Mouse (Mus musculus): Measurements from ENCODE around the gene Sorbs1. TPM values are rescaled to one million over a fixed set of nuclear protein-coding genes. Genes with fewer than 3 reads are reported as not detected.

Sorbs1 gene
- polyA plus RNA-seq, 1 experiment = 84.4 TPM

DNA sequence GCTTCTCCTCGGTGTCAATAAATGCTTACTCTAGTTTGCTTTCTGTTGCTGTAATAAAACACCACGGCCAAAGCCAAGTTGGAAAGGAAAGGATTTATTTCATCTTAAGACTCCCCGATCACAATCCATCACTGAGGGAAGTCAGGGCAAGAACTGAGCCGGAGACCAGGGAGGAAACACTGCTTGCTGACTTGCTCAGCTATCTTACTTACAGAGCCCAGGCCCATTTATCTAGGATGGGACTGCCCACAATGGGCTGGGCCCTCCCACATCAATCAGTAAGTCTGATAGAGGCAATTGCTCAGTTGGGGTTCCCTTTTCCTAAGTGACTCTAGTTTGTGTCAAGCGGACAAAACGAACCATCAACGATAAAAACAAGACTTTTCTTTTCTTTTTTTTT is 29.2 kb upstream of the Sorbs1 start:
- Histone ChIP-seq H3K36me3 (ENCODE audit: control insufficient read depth, insufficient read depth, low read length, poor library complexity, severe bottlenecking) (no peaks in the 10 kb centered on the region), H3K27me3 (ENCODE audit: control insufficient read depth, insufficient read depth, low read length, poor library complexity, severe bottlenecking) (no peaks in the 10 kb centered on the region), H3K4me1 (ENCODE audit: control insufficient read depth, insufficient read depth, low read length) (no peaks in the 10 kb centered on the region), H3K9me3 (replicated peaks; ENCODE audit: control insufficient read depth, insufficient read depth, low read length, poor library complexity, severe bottlenecking) (no peaks in the 10 kb centered on the region), H3K9ac (ENCODE audit: low read depth, poor library complexity, severe bottlenecking) (no peak overlapping the region), H3K4me3 (ENCODE audit: low read depth, low read length) (no peak overlapping the region), H3K27ac (ENCODE audit: insufficient read depth, low read length) (no peak overlapping the region)
- TF ChIP-seq POLR2A (IDR thresholded peaks at IDR 0.05; ENCODE audit: insufficient read depth, low read length) (no peak), CTCF (IDR thresholded peaks at IDR 0.05; ENCODE audit: low read depth, low read length) (no peak), EP300 (IDR thresholded peaks at IDR 0.05; ENCODE audit: insufficient read depth, low read depth, low read length) (no peak)

DNA sequence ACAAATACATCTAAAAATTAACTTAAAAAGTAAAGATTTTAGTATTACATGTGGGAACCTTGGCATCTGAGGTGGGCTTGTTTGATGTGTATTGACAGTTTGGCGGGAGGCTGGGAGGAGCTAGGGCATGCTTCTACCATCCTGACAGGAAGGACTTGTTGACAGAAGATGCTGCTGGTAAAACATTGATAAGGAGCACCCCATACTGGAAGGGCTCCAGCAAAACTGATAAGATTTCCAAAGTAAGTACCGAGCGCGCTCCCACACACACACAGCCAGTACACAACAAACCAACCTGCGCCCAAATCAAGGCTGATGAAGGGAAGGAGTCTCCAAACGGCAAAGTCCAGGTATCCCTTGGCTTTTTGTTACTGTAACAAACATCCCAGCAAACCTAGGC is 22.9 kb upstream of the Sorbs1 start:
- Histone ChIP-seq H3K27ac (ENCODE audit: insufficient read depth, low read length) (no peak overlapping the region), H3K27me3 (ENCODE audit: control insufficient read depth, insufficient read depth, low read length, poor library complexity, severe bottlenecking) (no peaks in the 10 kb centered on the region), H3K36me3 (ENCODE audit: control insufficient read depth, insufficient read depth, low read length, poor library complexity, severe bottlenecking) (no peaks in the 10 kb centered on the region), H3K9ac (ENCODE audit: low read depth, poor library complexity, severe bottlenecking) (no peak overlapping the region), H3K9me3 (replicated peaks; ENCODE audit: control insufficient read depth, insufficient read depth, low read length, poor library complexity, severe bottlenecking) (no peaks in the 10 kb centered on the region), H3K4me1 (ENCODE audit: control insufficient read depth, insufficient read depth, low read length) (no peaks in the 10 kb centered on the region), H3K4me3 (ENCODE audit: low read depth, low read length) (no peak overlapping the region)
- no peak for TF ChIP-seq EP300 (IDR thresholded peaks at IDR 0.05; ENCODE audit: insufficient read depth, low read depth, low read length)
- TF ChIP-seq POLR2A (IDR thresholded peaks at IDR 0.05; ENCODE audit: insufficient read depth, low read length) = no peak
- TF ChIP-seq CTCF (IDR thresholded peaks at IDR 0.05; ENCODE audit: low read depth, low read length) = no peak

DNA sequence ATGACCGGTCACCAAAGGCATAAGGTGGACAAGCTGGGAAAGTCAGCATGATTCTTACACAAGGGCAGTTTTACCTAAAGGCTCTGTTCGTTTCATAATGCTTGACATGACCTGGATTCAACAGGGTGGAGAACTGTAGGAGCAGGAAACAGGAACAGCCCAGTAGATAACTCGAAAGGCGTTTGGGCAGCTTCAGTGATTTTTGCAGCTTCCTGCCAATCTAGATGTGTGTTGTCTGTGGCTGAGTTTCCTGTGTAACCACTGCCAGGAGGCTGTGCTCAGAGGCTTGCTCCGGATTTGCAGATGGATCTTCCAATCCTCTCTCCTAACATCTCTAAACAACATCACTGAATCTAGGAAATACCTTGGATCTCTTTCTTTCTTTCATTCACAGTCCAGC is 18.9 kb upstream of the Sorbs1 start:
- Histone ChIP-seq H3K4me3 (ENCODE audit: low read depth, low read length) (no peak overlapping the region), H3K9ac (ENCODE audit: low read depth, poor library complexity, severe bottlenecking) (no peak overlapping the region), H3K27me3 (ENCODE audit: control insufficient read depth, insufficient read depth, low read length, poor library complexity, severe bottlenecking) (no peaks in the 10 kb centered on the region), H3K27ac (ENCODE audit: insufficient read depth, low read length) (no peak overlapping the region), H3K36me3 (ENCODE audit: control insufficient read depth, insufficient read depth, low read length, poor library complexity, severe bottlenecking) (no peaks in the 10 kb centered on the region), H3K9me3 (replicated peaks; ENCODE audit: control insufficient read depth, insufficient read depth, low read length, poor library complexity, severe bottlenecking) (no peaks in the 10 kb centered on the region), H3K4me1 (ENCODE audit: control insufficient read depth, insufficient read depth, low read length) (no peaks in the 10 kb centered on the region)
- no peak for TF ChIP-seq CTCF (IDR thresholded peaks at IDR 0.05; ENCODE audit: low read depth, low read length)
- TF ChIP-seq POLR2A (IDR thresholded peaks at IDR 0.05; ENCODE audit: insufficient read depth, low read length) = no peak
- no peak for TF ChIP-seq EP300 (IDR thresholded peaks at IDR 0.05; ENCODE audit: insufficient read depth, low read depth, low read length)

- no peak overlapping the region for H3K27ac ChIP-seq (ENCODE audit: insufficient read depth, low read length)
- no peaks in the 10 kb centered on the region for H3K4me1 ChIP-seq (ENCODE audit: control insufficient read depth, insufficient read depth, low read length)
- H3K36me3 ChIP-seq (ENCODE audit: control insufficient read depth, insufficient read depth, low read length, poor library complexity, severe bottlenecking) = no peaks in the 10 kb centered on the region
- H3K27me3 ChIP-seq (ENCODE audit: control insufficient read depth, insufficient read depth, low read length, poor library complexity, severe bottlenecking) = no peaks in the 10 kb centered on the region
- H3K4me3 ChIP-seq (ENCODE audit: low read depth, low read length) = no peak overlapping the region
- TF ChIP-seq EP300 (IDR thresholded peaks at IDR 0.05; ENCODE audit: insufficient read depth, low read depth, low read length) (no peak), POLR2A (IDR thresholded peaks at IDR 0.05; ENCODE audit: insufficient read depth, low read length) (no peak), CTCF (IDR thresholded peaks at IDR 0.05; ENCODE audit: low read depth, low read length) (no peak)
- no peaks in the 10 kb centered on the region for H3K9me3 ChIP-seq (replicated peaks; ENCODE audit: control insufficient read depth, insufficient read depth, low read length, poor library complexity, severe bottlenecking)
- H3K9ac ChIP-seq (ENCODE audit: low read depth, poor library complexity, severe bottlenecking) = no peak overlapping the region
Measured at GRCm38 (mm10) chr19:40530323-40530722, 16.7 kb upstream of the Sorbs1 start.

DNA sequence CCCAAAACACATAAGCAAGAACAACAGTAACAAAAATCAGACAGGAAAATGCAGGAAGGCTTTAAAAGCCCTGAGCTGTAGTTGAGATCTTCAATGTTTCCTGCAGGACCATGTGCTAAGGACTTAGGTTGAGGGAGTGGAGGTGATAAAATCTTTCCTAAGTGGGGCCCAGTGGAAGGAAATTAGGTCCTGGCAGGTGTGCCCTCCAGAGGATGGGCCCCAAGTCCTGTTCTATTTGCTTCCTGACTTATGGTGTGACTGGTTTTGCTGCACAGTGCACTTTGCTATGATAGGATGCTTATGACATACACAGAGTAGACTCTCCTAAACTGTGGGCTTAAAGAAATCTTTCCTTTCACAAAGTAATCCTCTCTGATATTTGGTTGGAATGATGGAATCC is 14.7 kb upstream of the Sorbs1 start:
- no peak for TF ChIP-seq POLR2A (IDR thresholded peaks at IDR 0.05; ENCODE audit: insufficient read depth, low read length)
- TF ChIP-seq EP300 (IDR thresholded peaks at IDR 0.05; ENCODE audit: insufficient read depth, low read depth, low read length) = no peak
- TF ChIP-seq CTCF (IDR thresholded peaks at IDR 0.05; ENCODE audit: low read depth, low read length) = no peak
- Histone ChIP-seq H3K9ac (ENCODE audit: low read depth, poor library complexity, severe bottlenecking) (no peak overlapping the region), H3K27me3 (ENCODE audit: control insufficient read depth, insufficient read depth, low read length, poor library complexity, severe bottlenecking) (no peaks in the 10 kb centered on the region), H3K36me3 (ENCODE audit: control insufficient read depth, insufficient read depth, low read length, poor library complexity, severe bottlenecking) (no peaks in the 10 kb centered on the region), H3K27ac (ENCODE audit: insufficient read depth, low read length) (no peak overlapping the region), H3K4me3 (ENCODE audit: low read depth, low read length) (no peak overlapping the region), H3K4me1 (ENCODE audit: control insufficient read depth, insufficient read depth, low read length) (no peaks in the 10 kb centered on the region), H3K9me3 (replicated peaks; ENCODE audit: control insufficient read depth, insufficient read depth, low read length, poor library complexity, severe bottlenecking) (no peaks in the 10 kb centered on the region)

- no peak for TF ChIP-seq EP300 (IDR thresholded peaks at IDR 0.05; ENCODE audit: insufficient read depth, low read depth, low read length)
- no peak for TF ChIP-seq POLR2A (IDR thresholded peaks at IDR 0.05; ENCODE audit: insufficient read depth, low read length)
- TF ChIP-seq CTCF (IDR thresholded peaks at IDR 0.05; ENCODE audit: low read depth, low read length) = no peak
- H3K4me3 ChIP-seq (ENCODE audit: low read depth, low read length) = no peak overlapping the region
- H3K9me3 ChIP-seq (replicated peaks; ENCODE audit: control insufficient read depth, insufficient read depth, low read length, poor library complexity, severe bottlenecking) = no peaks in the 10 kb centered on the region
- no peak overlapping the region for H3K27ac ChIP-seq (ENCODE audit: insufficient read depth, low read length)
- H3K4me1 ChIP-seq (ENCODE audit: control insufficient read depth, insufficient read depth, low read length) = no peaks in the 10 kb centered on the region
- H3K9ac ChIP-seq (ENCODE audit: low read depth, poor library complexity, severe bottlenecking) = no peak overlapping the region
- no peaks in the 10 kb centered on the region for H3K36me3 ChIP-seq (ENCODE audit: control insufficient read depth, insufficient read depth, low read length, poor library complexity, severe bottlenecking)
- H3K27me3 ChIP-seq (ENCODE audit: control insufficient read depth, insufficient read depth, low read length, poor library complexity, severe bottlenecking) = no peaks in the 10 kb centered on the region
Measured at GRCm38 (mm10) chr19:40526367-40527014, 12.9 kb upstream of the Sorbs1 start.
